Mouse (Mus musculus) spleen, postnatal 4 days (tissue): ENCODE data around the gene Unc93b1.

Experiments
- DNase-seq, 2 experiments: peaks; one replicate each; pipeline ENCODE4 v3.0.0; 2022; ENCODE audit warnings: low spot score in 2 of 2

The Unc93b1 gene

DNA sequence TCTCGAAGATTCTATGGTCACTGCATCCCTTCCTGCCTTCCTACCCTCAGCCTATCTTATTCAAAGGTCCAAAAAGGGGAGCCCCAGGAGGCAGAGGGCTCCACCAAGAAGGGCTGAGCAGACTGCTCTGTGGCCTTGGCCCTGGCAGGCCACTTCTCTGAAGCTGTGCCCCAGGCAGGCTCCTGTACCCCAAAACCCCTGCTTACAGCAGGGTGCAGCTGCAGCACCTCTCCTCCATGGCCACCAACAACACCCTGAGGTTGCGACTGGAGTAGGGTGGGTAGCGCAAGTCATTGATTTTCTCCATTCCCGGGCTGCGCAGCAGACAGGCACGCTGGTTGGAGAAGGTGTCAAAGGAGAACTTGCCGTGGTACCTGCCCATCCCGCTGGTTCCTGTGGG lies 21.3 kb upstream of the Unc93b1 start:
- peak in 1 of 2 experiments; percentile 15 for DNase-seq

DNA sequence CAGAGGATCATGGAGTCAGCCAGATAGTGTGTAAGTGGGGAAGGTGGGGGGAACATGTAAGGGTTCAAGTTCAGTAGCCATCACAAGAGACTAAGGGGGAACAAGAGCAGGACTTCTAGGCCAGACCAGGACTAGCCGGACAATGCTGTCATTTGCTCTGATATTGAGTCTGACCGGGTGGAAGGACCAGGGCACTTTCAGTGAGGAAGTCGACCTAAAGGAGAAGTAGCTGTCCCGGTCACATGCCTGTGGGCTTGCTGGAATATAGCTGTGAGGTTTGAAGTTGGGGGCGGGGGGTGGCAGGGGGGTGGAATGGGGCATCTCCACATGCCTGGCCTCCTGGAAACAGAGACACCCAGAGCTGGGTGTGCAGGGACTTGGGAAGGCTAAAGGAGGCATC lies 20.5 kb upstream of the Unc93b1 start:
- DNase-seq, result peak in 1 of 2 experiments; percentile 15

DNA sequence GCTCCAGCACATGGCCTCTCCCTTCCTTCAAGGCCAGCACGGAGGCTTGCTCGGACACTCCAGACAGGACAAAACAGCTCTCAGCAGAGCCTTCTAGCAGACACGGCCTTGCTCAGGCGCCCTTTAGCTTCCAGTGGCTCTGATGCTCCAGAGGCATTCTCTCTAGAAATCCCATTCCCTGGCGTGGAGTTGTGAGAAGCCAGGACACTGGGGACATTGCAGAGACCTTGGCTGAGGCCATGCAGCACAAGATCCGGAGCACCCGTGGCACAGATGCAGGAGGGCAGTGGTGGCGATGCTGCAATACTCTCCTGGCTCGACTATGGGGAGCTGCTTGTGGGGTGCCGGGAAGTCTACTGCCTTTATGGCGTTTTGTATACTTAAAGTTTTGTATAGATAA lies 18.3 kb upstream of the Unc93b1 start:
- no peak for DNase-seq

DNA sequence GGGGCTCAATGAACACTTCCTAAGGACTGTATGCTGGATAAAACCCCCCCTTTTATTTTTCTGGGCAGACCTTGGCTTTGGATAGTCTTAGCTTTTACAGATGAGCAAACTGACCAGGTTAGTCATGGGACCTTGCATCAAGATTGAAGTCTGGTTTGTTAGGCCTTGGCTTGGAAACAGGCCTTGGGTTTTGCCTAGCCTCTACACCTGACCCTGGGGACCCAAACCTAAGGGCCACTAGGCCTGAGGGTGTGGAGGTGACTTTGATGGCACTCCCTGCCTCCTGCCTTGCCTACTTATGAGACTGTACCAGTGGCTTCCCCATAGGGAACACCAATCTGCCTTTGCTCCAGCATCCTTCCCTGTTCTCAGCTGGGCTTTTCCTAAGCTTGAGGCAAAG lies 15.1 kb upstream of the Unc93b1 start:
- no peak for DNase-seq

DNA sequence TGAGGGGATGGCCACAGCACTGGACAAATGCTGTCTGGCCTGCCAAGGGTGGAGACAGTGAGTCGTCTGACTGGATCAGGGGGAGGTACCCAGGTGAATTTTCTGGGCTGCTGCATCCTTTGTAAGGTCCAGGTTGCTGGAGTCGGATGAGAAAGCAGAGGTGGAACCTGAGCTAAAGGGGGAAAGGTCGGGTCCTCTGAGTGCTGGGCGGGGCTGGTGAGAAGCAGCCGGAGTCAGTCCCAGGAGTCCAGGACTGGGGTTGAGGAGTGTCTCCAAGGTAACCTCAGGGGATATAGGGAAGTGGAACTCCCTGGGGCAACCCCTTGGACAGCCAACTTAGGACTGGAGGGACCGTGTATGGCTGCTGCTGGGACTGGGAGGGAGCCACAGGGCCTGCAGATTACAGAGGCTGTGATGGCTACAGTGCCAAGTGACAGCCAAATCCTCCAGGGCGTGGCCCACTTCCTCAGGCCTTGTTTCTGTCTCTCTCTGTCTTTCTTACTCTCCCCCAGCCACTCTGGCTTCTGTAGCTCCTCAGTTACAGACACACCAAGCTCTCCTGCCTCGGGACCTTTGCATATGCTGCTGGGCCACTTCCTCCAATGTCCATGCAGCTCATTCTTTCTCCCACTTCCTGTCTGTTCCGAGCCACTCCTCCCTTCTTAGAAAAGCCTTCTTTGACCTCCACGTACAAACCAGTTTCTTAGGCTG lies 12.2 kb upstream of the Unc93b1 start:
- DNase-seq, result peak in 1 of 2 experiments; percentile 47

DNA sequence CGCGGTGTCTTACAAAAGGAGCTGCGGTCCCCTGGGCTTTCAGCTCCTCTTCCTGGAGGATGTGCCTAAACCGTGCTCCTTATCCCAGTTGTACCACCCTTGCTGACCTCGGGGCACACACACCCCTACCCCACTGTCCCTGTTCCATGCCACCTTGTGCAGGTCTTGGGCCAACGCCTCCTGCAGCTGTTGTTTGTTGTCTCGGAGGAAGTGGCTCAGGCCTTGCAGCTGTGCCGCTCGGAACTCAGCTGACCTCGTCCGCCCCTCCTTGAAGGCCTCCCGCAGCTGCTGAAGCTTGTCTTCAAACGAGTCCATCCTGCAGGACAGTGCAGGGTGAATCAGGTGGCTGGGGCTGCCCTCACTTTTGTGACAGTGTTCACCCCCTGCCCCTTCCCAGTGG lies 11.4 kb upstream of the Unc93b1 start:
- DNase-seq, result peak in 1 of 2 experiments; percentile 68

DNA sequence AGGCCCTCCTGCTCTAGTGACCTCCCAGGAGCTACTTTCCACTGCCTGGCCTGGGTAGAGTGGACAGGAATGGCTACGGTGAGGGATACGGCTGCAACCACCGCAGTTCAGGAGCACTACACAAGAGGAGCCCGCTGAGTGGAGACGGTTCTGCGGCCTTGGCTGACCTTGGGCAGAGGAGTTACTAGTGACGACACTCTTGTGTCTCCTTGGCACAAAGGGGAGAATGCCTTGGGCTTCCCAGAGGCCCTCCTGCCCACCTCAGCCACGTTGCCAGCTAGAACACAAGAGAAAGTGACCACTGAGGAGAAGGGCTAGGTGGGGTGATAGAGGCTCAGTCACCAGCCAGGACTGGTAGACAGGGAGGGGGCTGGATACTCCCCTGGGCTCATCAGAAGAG lies 10.8 kb upstream of the Unc93b1 start:
- peak in 1 of 2 experiments; percentile 13 for DNase-seq

DNA sequence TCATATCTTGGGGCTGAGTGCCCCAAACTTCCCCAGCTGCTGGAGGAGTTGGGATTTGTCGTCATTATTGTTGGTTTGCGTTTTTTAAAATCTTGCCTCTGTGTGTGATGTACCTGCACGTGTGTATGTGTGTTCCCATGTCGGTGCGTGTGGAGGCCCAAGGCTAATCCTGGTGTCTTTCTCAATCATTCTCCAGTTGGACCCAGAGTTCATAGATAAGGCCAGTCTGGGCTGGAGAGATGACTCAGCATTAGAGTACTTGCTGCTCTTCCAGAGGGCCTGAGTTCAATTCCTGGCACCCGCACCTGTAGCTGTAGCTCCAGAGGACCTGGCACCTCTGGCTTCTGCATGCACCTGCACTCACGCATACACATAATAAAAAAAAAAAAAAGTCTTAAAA lies 10.1 kb upstream of the Unc93b1 start:
- DNase-seq, result no peak

DNA sequence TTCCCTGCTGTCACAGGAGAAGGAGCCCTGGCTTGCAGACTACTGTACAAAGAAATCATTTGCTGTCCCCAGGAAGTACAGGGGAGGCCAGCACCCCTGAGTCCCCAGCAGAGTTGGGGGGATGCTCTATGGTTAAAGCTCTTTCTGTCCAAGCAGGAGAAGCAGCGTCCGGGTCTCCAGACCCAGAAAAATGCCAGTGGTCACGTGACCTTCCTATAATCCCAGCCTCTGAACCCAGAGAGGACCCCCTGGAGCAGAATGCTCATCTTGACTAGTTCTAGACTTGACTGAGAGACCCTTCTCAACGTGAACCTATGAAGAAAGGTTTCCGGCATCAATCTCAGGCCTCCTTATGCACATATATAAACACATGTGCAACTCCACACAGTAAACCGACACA lies 9.1 kb upstream of the Unc93b1 start:
- DNase-seq, result no peak

DNA sequence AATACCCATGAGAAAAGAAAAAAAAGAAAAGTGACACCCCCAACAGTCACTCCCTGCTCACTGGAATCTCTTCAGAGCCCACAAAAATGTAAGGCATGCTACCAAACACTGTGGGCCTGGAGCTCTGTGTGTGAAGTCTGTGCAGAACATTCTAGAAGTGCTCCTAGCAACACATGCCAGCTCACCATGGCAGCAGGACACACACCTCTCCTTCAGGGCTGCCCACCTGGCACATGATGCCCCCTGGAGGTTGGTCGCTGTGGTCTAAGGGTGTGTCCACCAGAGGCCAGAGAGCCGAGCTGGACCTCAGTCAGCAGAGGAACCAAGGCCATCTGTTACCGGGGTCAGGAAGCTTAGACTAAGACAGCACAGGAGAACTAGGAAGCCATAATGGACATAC lies 8.7 kb upstream of the Unc93b1 start:
- DNase-seq, result no peak

DNA sequence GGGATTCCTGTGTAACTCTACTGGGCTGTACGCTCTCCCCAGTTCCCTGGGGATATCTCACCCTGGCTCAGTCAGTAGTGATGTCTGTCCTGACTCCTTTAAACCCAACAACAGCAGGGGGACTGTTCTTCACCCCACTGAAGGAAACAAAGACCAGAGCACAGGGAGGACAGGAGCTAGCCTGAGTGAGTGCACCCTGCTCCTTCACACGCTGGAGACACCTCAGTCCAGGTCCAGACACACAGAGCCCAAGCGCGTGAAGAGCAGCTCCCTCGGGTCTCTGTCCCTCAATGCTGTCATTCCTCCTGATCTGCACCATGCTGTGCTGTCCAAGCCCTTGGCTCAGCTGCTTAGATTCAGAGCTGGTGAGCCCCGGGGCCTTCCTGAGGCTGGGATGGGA lies 8.3 kb upstream of the Unc93b1 start:
- no peak for DNase-seq

DNA sequence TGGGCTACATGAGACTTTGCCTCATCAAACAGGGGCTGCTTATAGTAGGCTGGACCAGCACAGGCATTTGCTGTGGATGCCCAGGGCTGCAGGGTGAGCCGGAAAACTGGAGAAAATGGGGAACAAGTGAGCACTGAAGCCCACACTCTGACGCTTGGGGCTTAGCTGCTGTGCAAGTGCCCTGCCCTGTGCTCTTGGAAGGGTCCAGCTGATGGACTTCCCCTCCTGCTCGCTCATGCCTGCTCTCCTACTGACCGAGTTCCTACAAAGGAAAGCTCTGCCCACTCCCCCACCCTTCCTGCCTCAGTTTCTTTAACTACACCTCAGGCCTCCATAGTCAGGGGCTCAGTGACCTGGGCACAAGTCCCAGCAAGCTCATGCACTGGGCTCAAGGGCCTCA lies 7.0 kb upstream of the Unc93b1 start:
- no peak for DNase-seq

DNA sequence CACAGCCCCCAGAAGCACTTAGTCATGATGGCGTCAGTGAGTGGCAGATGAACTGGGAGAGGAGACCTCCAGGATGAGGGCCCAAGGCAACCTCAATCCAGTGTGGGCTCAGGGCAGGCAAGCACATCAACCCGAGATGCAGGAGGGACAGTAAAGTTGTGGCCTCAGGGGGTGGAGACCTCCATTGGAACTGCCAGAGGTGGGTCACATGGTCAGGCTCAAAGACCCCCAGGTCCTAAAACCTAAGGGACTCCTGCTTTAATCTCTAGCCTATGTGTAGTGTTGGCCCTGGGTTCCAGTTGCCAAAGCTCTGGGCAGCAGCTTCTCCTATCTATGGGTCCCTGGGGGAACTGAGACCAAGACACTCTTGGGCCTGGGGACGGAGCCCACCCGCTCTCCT lies 6.2 kb upstream of the Unc93b1 start:
- no peak for DNase-seq

DNA sequence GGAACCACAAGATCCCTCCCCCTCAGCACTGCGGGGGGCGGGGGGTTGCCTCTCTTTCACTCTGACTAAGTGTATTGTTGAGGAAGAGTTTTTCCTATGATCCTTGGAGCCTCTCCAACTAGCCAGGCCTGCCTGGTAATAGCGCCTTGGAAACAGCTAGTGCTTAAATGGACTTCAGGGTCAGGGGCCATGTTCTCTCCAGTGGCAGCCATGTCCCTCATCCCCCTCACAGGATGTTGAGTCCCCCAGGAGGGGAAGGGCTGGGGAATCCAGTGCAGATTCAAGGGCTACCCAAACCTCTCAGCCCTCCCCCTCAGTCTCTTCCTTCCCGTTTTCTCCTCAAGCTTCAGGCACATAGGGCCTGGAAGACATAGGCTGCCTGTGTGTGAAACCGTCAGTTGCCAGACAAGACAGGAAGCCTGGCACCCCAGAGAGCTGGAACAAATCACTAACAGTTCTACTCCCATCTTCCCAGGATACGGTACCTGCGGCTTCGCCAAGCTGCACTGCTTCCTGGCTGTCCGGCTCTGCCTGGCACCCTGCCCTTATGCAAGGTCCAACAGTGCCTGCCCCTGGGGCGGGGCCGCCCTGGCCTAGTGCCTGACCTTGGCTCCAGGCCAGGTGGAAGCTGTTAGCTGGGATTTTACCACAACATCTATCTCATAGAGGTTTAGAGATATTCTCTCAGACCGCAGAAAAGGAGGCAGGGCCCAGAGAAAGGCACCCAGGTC lies 5.6 kb upstream of the Unc93b1 start, which contains the start of gene Aldh3b1:
Aldh3b1 (minus strand) TSS at position 598 of the 731 bp plus-strand sequence.
- DNase-seq, result peak; percentile 68 to 76

DNA sequence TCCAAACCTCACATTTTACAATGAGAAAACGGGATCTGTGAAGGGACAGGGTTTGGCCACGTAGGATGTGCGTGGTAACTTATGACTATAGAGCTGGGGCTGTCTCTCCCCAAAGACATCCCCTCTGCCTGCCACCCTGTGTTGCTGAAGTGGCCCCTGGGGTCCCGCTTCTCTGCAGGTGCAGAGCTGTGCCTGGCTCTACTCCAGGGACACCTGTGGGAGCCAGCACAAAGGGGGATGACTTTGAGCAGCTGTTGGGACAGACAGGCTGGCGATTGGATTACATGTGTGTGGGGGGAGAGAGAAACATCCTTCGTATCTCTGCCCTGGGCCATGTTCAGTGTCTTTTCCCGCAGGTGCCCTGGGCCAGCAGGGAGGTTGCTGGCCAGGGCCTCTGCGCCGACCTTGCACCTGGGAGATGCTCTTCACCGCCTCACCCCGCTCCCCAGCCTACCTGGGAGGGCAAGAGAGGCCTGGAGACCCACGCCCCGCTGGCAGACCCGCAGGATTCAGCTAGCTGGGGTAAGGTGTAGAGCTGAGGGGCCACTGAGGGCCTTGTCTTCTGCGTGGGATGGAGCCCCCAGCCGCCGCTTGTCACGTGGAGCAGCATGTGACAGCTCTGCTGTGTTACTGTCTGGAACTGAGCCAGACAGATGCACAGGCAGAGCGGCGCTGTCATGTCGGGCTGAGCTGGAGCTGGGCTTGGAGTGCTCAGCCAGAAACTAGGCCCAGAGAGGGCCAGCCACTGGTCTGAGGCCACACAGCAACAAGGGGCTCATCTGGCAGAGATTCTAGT lies 4.5 kb upstream of the Unc93b1 start:
- peak; percentile 16 to 66 for DNase-seq

DNA sequence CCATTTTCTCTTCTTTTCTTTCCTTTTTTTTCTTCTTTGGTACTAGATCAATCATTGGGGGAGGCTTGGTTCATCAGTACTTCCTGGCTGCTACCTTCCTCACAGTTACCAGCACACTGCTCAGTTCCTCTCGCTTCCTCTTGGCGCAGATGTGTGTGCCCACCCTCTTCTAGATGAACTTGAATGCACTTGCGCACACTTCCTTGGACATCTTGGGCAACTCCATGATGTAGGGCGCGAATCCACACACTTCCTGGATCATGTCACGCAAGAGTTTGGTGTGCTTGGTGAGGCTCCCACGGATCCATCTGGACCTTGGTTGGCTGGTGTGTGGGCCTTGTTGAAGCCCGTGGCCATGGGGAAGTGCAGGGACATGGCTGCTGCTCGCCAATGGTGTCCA lies 3.3 kb upstream of the Unc93b1 start:
- no peak for DNase-seq

DNA sequence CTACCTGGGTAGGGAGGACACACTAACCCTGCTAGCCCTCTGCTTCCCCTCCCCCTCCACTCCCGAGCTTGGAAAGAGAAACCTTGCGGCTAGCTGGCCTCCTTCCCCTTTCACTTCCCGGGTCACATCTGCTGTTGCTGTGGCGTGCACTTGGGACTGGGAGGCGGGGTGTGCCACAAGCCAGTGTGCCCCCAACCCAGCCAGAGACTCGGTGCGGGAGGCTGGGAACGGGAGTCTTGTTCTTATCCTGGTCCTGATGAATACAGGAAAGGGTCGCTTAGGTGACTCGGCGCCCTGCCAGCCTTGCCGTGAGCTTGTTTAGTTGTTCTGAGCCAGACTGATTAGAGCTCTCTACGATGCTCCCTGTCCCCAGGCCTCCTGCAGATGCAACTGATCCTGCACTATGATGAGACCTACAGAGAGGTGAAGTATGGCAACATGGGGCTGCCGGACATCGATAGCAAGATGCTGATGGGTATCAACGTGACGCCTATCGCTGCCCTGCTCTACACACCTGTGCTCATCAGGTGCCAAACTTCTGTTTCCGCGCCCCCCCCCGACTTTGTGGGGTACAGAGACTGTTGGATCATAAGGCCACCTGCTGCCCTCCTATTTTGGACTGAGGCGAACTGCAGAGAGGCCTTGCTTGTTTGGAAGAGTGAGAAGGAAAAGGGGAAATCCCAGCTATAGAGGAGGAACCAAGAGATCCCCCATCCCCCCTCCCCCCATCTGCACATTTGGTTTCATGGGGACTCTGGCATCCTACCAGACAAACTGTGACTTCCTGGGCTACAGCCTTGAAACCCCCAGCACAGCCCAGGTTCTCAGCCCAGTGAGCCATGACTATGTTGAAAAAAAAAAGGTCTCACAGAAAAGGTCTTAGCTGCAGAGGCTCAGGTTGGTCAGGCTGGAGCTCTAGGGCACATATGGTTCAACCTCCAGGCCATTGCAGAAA lies 1.2 kb downstream of the Unc93b1 start:
- peak; percentile 76 to 86 for DNase-seq

DNA sequence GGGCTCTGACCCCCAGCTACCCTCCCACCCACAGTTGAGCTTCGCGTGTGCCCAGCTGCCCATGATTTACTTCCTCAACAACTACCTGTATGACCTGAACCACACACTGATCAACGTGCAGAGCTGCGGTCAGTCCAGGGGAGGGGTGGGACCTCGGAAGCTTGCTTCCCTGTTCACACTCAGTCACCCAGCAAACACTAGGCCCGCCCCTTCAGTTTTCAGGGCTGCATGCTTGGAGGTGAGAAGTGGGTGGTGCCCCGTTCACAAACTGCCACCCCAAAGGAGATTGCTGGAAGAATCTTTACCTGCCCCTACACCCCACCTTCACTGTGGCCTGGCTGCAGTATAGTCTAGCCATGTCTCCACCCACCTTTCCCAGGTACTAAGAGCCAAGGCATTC lies 7.3 kb downstream of the Unc93b1 start:
- DNase-seq, result peak in 1 of 2 experiments; percentile 60

DNA sequence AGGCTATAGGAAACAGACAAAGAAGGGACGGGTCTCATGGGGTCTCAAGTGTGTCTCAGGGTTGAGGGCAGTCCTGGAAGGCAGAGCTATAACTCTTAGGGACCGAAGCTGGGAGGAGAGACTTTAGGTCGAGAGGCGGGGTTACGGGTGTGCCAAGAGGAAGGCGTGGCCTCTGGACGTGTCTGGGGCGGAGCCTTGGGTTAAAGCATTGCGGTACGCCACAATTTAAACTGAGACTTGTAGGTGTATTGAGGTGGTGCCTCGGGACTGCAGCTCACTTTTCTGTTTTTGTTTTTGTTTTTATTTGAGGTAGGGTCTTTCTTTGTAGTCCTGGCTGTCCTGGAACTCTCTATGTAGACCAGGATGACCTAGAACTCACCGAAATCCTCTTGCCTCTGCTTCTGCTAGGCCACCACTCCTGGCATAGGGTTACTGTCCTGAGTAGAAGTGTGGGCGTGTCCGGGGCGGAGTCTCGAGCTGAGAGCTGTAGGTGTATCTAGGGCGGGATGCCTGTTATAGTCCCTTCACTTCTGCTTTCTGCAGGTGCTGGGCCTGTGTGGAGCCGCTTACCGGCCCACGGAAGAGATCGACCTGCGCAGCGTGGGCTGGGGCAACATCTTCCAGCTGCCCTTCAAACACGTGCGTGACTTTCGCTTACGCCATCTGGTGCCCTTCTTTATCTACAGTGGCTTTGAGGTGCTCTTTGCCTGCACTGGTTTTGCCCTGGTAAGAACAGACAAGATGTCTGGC lies 8.2 kb downstream of the Unc93b1 start:
- DNase-seq, result peak; percentile 77 to 83

DNA sequence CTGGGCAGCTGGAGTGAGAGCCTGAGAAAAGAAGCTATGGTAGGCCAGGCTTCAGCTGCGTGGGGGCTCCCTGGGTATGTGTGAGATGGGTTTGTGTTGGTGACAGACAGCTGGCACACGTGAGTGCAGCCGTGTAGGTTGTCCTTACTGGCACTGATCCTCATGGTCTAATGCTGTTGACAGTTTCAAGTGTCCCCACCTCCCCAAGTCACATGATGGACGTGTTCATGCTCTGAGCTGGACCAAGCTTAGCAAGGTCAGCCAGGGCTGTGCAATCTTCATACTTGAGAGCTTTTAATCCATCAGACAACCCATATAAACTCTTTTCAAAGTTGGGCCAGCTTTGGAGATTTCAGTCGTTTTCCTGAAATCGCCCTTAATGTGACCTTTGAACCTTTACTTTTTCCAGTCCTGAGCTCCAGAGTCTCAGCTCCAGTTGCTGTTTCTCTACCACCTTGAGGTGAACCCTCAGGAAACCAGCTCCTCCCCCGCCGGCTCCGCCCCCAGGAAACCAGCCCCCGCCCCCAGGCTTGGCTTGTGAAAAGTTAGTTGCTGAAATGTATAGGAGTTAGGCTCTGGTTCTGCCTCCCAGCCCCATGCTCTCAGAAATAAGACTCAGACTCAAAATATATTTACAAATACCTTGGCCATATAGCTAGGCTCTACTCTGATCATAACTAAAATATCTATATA lies 11.0 kb downstream of the Unc93b1 start:
- DNase-seq, result peak; percentile 60 to 78
